Mouse (Mus musculus) forebrain, embryonic 15.5 days (tissue): ENCODE data around the gene Ddah1. TPM values are rescaled to one million over a fixed set of nuclear protein-coding genes. Genes with fewer than 3 reads are reported as not detected.

Experiments
- ATAC-seq: fragments of 200-750 bp; cut with Nextera tagmentation; replicated peaks from 2 replicates; pipeline ENCODE4 v1.8.0; 2017; ENCODE audit warnings: mild to moderate bottlenecking, moderate TSS enrichment, moderate library complexity
- H3K27ac ChIP-seq: fragments of 300-500 bp; sonication (generic); replicated peaks from 2 replicates; pipeline ENCODE4 v1.5.1; 2015; ENCODE audit warnings: mild to moderate bottlenecking, inconsistent platforms
- H3K27me3 ChIP-seq: fragments of 300-500 bp; sonication (generic); 2 replicates; pipeline ENCODE4 v1.6.1; 2015; ENCODE audit warnings: inconsistent platforms
- H3K36me3 ChIP-seq: fragments of 300-500 bp; sonication (generic); 2 replicates; pipeline ENCODE4 v1.6.1; 2015; ENCODE audit warnings: mild to moderate bottlenecking, inconsistent platforms
- H3K4me1 ChIP-seq: fragments of 300-500 bp; sonication (generic); 2 replicates; pipeline ENCODE4 v1.6.1; 2015; ENCODE audit warnings: inconsistent platforms
- H3K4me2 ChIP-seq: fragments of 300-500 bp; sonication (generic); replicated peaks from 2 replicates; pipeline ENCODE4 v1.6.1; 2015; ENCODE audit warnings: mild to moderate bottlenecking, inconsistent platforms
- H3K4me3 ChIP-seq: fragments of 300-500 bp; sonication (generic); 2 replicates; pipeline ENCODE4 v1.5.1; 2015; ENCODE audit warnings: mild to moderate bottlenecking, inconsistent platforms
- H3K9ac ChIP-seq: fragments of 300-500 bp; sonication (generic); replicated peaks from 2 replicates; pipeline ENCODE4 v1.6.1; 2015; ENCODE audit warnings: mild to moderate bottlenecking, inconsistent platforms
- H3K9me3 ChIP-seq: fragments of 300-500 bp; sonication (generic); 2 replicates; pipeline ENCODE4 v1.6.1; 2016; ENCODE audit warnings: inconsistent platforms
- WGBS: fragments of 180-500 bp; shearing (Covaris S2); methylation state at CpG from one replicate; pipeline ENCODE4 v1.1.7; 2015; ENCODE audit warnings: mixed read lengths; 5-methylcytosine and 5-hydroxymethylcytosine counted together
- polyA plus RNA-seq: library from polyadenylated mRNA; unstranded; fragments of >200 nt; fragmentation: Nextera tagmentation; extraction: Ambion mirVana; gene quantifications from 2 replicates; pipeline ENCODE4 v1.2.1, GENCODE M21; 2015

The Ddah1 gene
- 162 and 170 TPM in 2 replicates for polyA plus RNA-seq

DNA sequence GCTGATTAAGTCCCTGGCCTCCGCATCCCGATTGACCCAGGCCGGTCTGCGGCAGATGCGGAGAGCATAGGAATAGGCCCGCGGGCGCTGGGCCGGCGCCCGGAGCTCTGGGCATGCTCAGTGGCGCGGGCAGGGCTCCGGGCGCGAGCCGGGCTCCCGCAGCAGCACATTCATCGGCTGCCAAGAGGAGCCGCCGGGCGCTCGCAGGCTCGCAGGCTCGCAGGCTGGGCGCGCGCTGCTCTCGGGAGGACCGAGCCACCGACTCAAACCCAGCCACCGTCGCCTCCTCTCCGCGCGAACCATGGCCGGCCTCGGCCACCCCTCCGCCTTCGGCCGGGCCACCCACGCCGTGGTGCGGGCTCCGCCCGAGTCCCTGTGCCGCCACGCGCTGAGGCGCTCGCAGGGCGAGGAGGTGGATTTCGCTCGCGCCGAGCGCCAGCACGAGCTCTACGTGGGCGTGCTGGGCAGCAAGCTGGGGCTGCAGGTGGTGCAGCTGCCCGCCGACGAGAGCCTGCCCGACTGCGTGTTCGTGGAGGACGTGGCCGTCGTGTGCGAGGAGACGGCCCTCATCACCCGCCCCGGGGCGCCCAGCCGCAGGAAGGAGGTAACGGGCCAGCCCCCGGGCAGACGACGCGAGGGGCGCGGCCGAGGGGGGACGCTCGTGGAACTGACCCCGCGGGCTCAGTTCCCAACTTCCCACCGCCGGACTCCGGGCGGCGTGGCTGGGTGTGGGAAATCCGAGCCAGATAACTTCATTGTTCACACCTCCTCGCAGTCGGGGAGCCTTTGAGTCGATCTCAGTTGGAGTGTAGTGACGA lies at the start of gene Ddah1:
TSS of gene Ddah1 (plus strand) at position 115 of the 818 bp plus-strand sequence.
- Histone ChIP-seq H3K36me3 (no peaks in the 10 kb centered on the region), H3K4me2 (peak within 1 kb of the TSS; percentile 91), H3K27ac (peak within 1 kb of the TSS; percentile 89), H3K9me3 (no peaks in the 10 kb centered on the region), H3K9ac (peak within 1 kb of the TSS; percentile 88), H3K4me1 (peaks cover 31% of the 10 kb centered on the region), H3K27me3 (no peaks in the 10 kb centered on the region), H3K4me3 (peak within 1 kb of the TSS; percentile 62)
- WGBS, result under 1% methylated on average over 97 of the region's 97 CpGs
- peak; percentile 94 for ATAC-seq

DNA sequence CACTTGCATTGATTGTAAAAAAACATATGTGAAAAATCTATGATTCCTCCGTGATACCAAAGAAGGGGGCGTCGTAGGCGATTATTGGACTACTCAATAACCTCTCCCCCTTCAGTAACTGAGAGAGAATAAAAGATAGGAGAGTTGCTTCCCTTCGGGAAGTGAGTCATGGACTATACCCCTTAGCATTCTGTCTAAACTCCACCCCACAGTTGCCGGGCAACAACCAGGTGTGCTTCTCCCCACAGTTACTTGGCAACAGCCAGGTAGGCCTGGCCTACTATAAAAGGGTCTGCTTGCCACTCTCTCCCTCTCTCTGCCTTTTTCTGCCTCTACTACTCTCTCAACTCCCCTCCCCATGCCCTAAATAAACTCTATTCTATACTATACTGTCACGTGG lies 42.6 kb upstream of the Ddah1 start:
- H3K36me3 ChIP-seq, result no peaks in the 10 kb centered on the region
- H3K4me1 ChIP-seq, result no peaks in the 10 kb centered on the region
- H3K27ac ChIP-seq, result no peak overlapping the region
- no peak overlapping the region for H3K4me3 ChIP-seq
- no peaks in the 10 kb centered on the region for H3K27me3 ChIP-seq
- WGBS, result 87% methylated on average over 7 of the region's 7 CpGs
- H3K4me2 ChIP-seq, result no peak overlapping the region
- H3K9me3 ChIP-seq, result no peaks in the 10 kb centered on the region
- ATAC-seq, result no peak
- no peak overlapping the region for H3K9ac ChIP-seq

DNA sequence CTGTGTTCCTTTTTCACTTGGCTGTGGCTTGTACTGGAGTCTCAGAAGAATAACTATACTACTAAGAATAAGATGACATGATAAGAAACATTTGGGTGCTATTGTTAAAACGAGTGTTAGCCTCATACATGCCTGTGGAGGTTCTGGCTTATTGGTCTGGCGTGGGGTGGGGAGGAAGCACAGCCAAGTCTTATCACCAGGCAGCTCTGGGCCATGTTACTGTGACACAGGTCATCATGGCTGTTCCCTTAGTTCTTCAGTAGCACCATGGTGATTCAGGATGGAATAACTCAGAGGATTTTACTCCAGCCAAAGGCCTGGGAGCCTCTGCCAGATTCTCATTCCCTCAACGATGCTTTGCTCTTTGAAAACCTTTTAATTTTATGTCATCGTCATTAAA lies 38.8 kb upstream of the Ddah1 start:
- no peak overlapping the region for H3K4me3 ChIP-seq
- no peak overlapping the region for H3K4me2 ChIP-seq
- H3K36me3 ChIP-seq, result no peaks in the 10 kb centered on the region
- H3K4me1 ChIP-seq, result no peaks in the 10 kb centered on the region
- H3K27me3 ChIP-seq, result no peaks in the 10 kb centered on the region
- no peak overlapping the region for H3K27ac ChIP-seq
- ATAC-seq, result no peak
- H3K9me3 ChIP-seq, result no peaks in the 10 kb centered on the region; the same call in 1 of the 2 replicates
- 84% methylated on average over 4 of the region's 4 CpGs for WGBS
- no peak overlapping the region for H3K9ac ChIP-seq

DNA sequence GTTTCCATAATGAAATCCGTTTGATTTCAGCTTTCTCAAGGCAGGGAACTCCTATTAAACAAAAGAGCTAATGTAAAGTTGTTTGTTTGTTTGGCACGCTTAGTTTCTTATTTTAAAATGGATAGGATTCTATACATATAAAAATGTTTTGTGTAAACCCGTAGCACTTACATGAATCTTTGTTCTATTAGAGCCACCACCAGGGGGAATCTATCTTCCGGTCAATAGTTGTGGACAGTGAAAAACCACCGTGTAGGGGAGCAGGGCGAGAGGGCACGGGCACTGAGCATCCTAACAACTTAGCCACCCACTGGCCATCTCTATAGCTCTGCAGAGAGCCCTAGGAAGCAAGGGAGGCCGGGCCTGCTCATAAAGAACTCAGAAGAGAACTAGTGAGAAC lies 33.4 kb upstream of the Ddah1 start:
- H3K4me2 ChIP-seq, result no peak overlapping the region
- ATAC-seq, result no peak
- no peaks in the 10 kb centered on the region for H3K27me3 ChIP-seq
- no peak overlapping the region for H3K4me3 ChIP-seq
- no peaks in the 10 kb centered on the region; the same call in 1 of the 2 replicates for H3K9me3 ChIP-seq
- no peak overlapping the region for H3K27ac ChIP-seq
- WGBS, result 73% methylated on average over 8 of the region's 8 CpGs
- H3K9ac ChIP-seq, result no peak overlapping the region
- H3K36me3 ChIP-seq, result no peaks in the 10 kb centered on the region
- peaks cover 14% of the 10 kb centered on the region for H3K4me1 ChIP-seq

DNA sequence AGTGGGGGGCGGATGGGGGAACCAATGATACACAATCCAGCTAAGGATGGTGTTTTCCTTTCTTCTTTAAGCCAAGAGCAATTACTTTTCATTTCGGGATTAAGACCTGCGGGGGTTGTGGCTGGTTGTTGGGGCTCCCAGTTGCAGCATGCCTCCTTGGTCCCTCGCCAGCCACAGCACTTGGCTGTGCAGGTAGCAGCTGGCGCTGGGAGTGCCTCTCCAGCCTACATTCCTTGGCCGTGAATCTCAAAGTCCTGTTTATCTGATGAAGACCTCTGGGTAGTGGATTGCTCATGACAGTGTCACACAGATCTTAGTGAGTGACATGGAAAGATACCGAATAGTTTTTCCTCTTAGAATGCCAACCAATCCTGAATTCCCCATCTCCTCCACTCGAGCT lies 30.1 kb upstream of the Ddah1 start:
- no peaks in the 10 kb centered on the region for H3K9me3 ChIP-seq
- no peak overlapping the region for H3K9ac ChIP-seq
- H3K36me3 ChIP-seq, result no peaks in the 10 kb centered on the region
- peaks cover 14% of the 10 kb centered on the region for H3K4me1 ChIP-seq
- no peak overlapping the region for H3K4me3 ChIP-seq
- no peak for ATAC-seq
- H3K27ac ChIP-seq, result no peak overlapping the region
- H3K4me2 ChIP-seq, result no peak overlapping the region
- no peaks in the 10 kb centered on the region for H3K27me3 ChIP-seq
- WGBS, result 31% methylated on average over 8 of the region's 8 CpGs

DNA sequence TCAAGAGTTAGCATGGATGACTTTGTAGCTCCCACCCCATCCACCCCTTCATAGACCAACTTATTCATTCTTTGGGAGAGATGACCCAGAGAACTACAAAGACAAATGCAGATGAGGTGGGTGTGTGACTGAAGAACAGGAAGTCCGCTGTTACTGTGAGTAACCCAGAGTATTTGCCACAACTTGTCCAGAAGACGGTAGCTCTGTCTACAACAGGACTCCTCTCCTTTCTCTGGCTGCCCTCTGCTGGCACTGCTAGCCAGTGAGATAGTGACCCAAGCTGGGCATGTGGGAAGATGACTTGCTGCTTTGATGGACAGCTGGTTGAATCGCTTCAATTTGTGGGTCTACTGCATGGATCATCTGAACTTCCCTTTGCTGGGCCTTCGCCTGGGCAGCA lies 28.9 kb upstream of the Ddah1 start:
- no peaks in the 10 kb centered on the region for H3K27me3 ChIP-seq
- WGBS, result 75% methylated on average over 4 of the region's 4 CpGs
- no peak for ATAC-seq

DNA sequence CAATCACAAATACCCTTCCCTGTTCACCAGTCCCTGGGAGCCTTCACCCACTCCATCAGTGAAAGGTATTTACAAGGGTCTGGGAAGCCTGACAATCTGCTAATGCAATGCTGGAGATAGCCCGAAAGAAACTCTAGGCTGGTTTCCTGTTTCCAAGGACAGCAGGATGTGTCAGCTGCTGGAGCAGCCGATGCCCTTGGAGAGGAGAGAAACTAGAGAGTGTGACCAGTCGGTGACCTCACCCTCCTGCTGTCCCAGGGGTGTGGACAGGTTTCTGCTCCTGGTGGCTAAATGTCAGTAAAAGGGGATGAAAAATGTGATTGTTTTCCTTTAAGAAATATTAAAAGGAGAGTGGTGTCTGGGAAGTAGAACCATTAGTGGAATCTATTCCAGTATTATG lies 28.4 kb upstream of the Ddah1 start:
- no peaks in the 10 kb centered on the region for H3K9me3 ChIP-seq
- ATAC-seq, result no peak
- H3K27me3 ChIP-seq, result no peaks in the 10 kb centered on the region
- H3K9ac ChIP-seq, result no peak overlapping the region
- H3K4me2 ChIP-seq, result no peak overlapping the region
- 66% methylated on average over 3 of the region's 3 CpGs for WGBS
- H3K4me1 ChIP-seq, result peaks cover 14% of the 10 kb centered on the region
- H3K4me3 ChIP-seq, result no peak overlapping the region
- no peak overlapping the region for H3K27ac ChIP-seq
- no peaks in the 10 kb centered on the region for H3K36me3 ChIP-seq

More for the DNA sequence above, 28.9 kb upstream of the Ddah1 start:
- Histone ChIP-seq H3K36me3 (no peaks in the 10 kb centered on the region), H3K4me3 (no peak overlapping the region), H3K9me3 (no peaks in the 10 kb centered on the region), H3K4me2 (no peak overlapping the region), H3K9ac (no peak overlapping the region), H3K4me1 (peaks cover 14% of the 10 kb centered on the region), H3K27ac (no peak overlapping the region)

DNA sequence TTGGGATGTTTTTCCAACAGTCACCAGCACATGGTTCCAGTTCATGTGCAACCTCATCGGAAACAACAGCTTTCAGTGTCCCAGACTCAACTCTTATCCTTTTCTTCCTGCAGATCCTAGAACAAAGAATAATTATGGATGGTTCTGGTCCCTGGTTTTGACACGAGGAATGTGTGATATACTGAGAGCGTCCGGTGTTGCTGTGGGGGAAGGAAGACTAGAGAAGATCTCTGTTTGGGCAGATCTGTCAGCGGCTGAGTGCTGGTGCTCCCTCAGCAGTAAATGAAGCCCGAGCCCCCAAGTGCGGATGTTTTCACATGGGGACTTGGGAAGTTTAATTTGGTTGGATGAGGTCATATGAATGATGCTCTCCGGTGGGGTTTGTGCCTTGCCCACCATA lies 23.6 kb upstream of the Ddah1 start:
- Histone ChIP-seq H3K27me3 (no peaks in the 10 kb centered on the region), H3K4me1 (no peaks in the 10 kb centered on the region), H3K4me2 (no peak overlapping the region), H3K27ac (no peak overlapping the region), H3K36me3 (no peaks in the 10 kb centered on the region), H3K4me3 (no peak overlapping the region), H3K9ac (no peak overlapping the region), H3K9me3 (no peaks in the 10 kb centered on the region)
- WGBS, result 89% methylated on average over 8 of the region's 8 CpGs
- ATAC-seq, result no peak

DNA sequence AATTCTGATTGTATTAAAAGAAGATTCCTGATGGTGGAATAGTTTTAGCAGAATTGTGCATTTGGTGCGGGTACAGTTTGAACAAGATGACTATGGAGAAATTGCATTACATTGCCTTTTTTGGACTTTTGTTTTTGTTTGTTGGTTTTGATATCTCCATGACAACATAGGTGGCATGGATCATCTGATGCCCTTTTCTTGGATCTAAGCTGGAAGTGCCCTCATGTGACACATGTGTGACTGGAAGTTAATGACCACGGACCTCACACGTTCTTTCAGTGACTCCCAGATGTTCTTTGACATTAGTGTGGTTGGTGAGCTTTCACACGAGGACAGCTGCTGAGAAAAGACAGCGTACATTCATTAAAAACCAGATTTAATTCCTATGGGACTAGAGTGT lies 21.9 kb upstream of the Ddah1 start:
- no peak for ATAC-seq
- 84% methylated on average over 5 of the region's 5 CpGs for WGBS

DNA sequence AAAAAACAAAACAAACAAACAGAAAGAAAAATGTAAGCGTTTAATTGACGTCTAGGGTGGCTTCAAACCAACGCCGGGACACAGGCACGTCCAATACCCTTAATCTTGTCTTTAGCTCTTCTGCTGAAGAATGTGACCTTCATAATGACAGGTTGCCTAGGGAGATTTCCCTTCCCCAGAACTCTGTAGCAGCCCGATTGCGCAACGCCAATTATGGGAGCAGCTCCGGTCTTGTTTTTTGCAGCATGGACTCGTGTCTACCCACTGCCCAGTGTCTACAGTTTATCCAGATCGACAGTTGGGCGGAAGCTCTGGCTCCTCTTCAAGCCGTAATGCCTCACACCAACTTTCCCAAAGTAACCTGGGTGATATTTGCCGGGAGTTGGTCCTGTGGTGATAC lies 19.8 kb upstream of the Ddah1 start:
- no peak overlapping the region for H3K27ac ChIP-seq
- 0 out of 2 replicates have a peak, but pooled peaks cover 2% of the 10 kb centered on the region for H3K27me3 ChIP-seq
- no peaks in the 10 kb centered on the region for H3K36me3 ChIP-seq
- no peak overlapping the region for H3K4me3 ChIP-seq
- WGBS, result 90% methylated on average over 14 of the region's 14 CpGs
- H3K9me3 ChIP-seq, result no peaks in the 10 kb centered on the region
- no peak overlapping the region for H3K9ac ChIP-seq
- peaks cover 10% of the 10 kb centered on the region for H3K4me1 ChIP-seq
- H3K4me2 ChIP-seq, result no peak overlapping the region
- ATAC-seq, result no peak

More for the DNA sequence above, 21.9 kb upstream of the Ddah1 start:
- H3K27ac ChIP-seq, result no peak overlapping the region
- no peak overlapping the region for H3K9ac ChIP-seq
- H3K4me2 ChIP-seq, result no peak overlapping the region
- no peaks in the 10 kb centered on the region for H3K4me1 ChIP-seq
- H3K9me3 ChIP-seq, result no peaks in the 10 kb centered on the region
- H3K27me3 ChIP-seq, result 0 out of 2 replicates have a peak, but pooled peaks cover 1% of the 10 kb centered on the region
- H3K4me3 ChIP-seq, result no peak overlapping the region
- no peaks in the 10 kb centered on the region for H3K36me3 ChIP-seq

DNA sequence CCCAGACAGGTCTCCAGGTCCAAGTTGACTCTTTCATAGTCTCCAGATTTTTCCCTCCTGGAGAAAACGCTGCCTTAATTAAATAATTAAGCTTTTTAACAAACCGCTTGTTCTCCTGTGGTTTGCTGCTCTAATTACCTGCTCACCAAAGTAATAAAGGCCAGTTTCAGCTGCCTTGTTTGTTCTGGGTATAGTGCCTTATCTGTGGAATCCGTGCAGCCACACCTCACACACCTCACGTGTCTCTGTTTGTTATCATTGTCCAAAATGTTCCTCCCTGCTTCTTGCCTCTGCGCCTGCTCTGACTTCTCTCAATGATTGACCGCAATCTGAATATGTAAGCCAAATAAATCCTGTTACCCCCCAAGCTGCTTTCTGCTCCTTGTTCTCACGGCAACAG lies 18.6 kb upstream of the Ddah1 start:
- 53% methylated on average over 7 of the region's 7 CpGs for WGBS
- Histone ChIP-seq H3K4me2 (no peak overlapping the region), H3K9ac (no peak overlapping the region), H3K9me3 (no peaks in the 10 kb centered on the region), H3K27me3 (0 out of 2 replicates have a peak, but pooled peaks cover 2% of the 10 kb centered on the region), H3K27ac (no peak overlapping the region), H3K4me1 (peaks cover 10% of the 10 kb centered on the region), H3K4me3 (no peak overlapping the region), H3K36me3 (no peaks in the 10 kb centered on the region)
- ATAC-seq, result no peak

DNA sequence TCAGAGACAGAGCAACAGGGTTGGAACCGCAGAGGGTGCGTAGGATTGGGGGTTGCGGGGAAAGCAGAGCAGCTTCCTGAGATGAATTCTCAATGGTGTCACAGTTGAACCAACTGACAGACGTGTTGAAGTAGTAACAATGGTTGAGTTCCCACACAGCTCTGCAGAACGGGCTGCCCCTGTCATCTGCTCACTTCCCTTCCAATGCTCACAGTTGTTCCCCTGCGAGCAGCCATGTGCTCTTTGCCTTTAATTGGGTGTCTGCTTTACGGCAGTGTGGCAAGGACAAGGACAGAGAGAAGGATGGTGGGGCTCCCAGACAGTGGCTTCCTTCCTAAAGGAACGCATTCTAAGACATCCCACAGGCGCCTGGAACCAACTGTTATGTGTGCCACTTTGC lies 15.4 kb upstream of the Ddah1 start:
- ATAC-seq, result peak; percentile 79
- no peak overlapping the region for H3K27ac ChIP-seq
- H3K27me3 ChIP-seq, result 0 out of 2 replicates have a peak, but pooled peaks cover 2% of the 10 kb centered on the region
- no peaks in the 10 kb centered on the region for H3K9me3 ChIP-seq
- no peak overlapping the region for H3K4me3 ChIP-seq
- peaks cover 10% of the 10 kb centered on the region for H3K4me1 ChIP-seq
- H3K36me3 ChIP-seq, result no peaks in the 10 kb centered on the region
- no peak overlapping the region for H3K9ac ChIP-seq
- 30% methylated on average over 9 of the region's 9 CpGs for whole genome bisulfite sequencing
- H3K4me2 ChIP-seq, result no peak overlapping the region
